Mouse (Mus musculus) liver, postnatal 0 days (tissue): ENCODE results near the gene Tubd1.

Experiments
- CTCF ChIP-seq: sonication (generic); IDR thresholded peaks from 2 replicates; pipeline ENCODE4 v1.5.1; 2016; ENCODE audit warnings: antibody characterized with exemption, low read depth
- EP300 ChIP-seq: IDR thresholded peaks from 2 replicates; pipeline ENCODE4 v1.6.1; 2016; ENCODE audit warnings: antibody characterized with exemption, low read depth, mild to moderate bottlenecking

DNA sequence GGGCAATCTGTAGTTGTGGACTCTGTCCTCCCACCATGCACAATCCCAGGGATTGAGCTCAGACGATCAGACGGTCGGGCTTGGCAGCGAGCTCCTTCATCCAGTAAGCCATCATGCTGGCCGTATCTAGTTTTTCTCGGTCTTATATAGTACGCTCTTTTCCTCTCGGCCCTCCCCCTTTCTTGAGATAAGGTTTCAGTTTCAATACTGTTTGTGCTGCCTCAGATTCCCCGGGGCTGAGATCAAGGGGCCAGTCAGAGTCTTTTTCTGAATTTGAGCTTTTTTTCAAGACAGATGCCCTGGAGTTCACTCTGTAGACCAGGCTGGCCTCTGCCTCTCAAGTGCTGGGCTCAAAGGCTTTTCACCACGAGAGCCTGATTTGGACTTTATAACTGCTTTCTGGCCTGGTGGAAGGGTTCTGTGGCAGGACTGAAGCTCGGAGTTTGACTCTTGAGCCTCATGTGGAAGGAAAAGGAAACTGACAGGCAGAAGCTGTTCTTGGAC is 36.5 kb downstream of the Tubd1 start:
- TF ChIP-seq CTCF (no peak), EP300 (peak; percentile 18; the same call in 1 of the 2 replicates)
